8 mouse cellular contexts compared by ENCODE assay signal in the genomic region with DNA sequence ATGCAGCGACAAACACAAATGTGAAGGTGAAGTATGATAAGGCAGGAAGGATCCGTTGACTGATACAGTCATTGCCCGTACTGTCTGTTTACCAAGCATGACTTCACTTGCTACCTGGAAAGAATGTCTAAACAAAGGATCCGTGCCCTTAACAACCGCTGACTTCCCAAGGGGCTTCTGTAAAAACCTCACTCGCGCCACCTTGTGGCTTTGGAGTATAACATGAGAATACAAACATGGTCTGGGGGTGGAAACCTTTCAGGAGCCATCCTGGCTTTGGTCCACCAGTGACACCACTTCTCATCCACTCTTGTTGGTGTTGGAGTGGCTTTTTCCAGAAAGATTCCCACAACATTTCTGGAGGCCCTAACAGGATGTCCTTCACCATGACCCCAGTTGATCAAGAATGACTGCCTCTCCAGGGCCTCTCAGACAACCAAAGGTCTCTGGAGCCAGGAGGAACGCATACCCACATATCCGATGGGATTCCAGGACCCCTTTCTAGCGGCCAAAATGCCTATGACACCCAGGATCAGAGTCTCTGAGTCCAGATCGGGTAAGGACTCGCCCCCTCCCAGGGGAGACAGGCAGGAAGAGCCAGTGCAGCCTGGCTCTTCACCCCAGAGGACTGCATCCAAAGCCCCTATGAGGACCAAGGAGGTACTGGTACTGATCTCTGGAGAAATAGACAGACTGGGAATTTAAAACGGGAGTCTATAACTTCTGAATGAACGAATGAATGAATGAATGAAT. TPM values are rescaled to one million over a fixed set of nuclear protein-coding genes. Genes with fewer than 3 reads are reported as not detected.
A peak's percentile ranks its signal among the peaks of the same experiment; 100 is the strongest.
DNase-seq lines count a peak whose midpoint lies in the region; ATAC-seq and TF ChIP-seq lines count a peak whose summit lies in the region.

No protein-coding gene starts in this region.

- peaks cover 5% of the 10 kb centered on the region for H3K4me1 ChIP-seq in intestine, embryonic 14.5 days (replicated peaks; ENCODE audit: control insufficient read depth, insufficient read depth, low read length)
- peaks cover 10% of the 10 kb centered on the region for H3K4me1 ChIP-seq in limb, embryonic 15.5 days
- no peaks in the 10 kb centered on the region for H3K4me1 ChIP-seq in midbrain, postnatal 0 days (ENCODE audit: insufficient read depth, low read length)

- H3K9ac ChIP-seq in intestine, embryonic 14.5 days (ENCODE audit: low read length) = no peak overlapping the region
- H3K9ac ChIP-seq in limb, embryonic 15.5 days = no peak overlapping the region
- H3K9ac ChIP-seq in midbrain, postnatal 0 days (replicated peaks; ENCODE audit: low read length, poor library complexity, severe bottlenecking) = peak overlapping the region; percentile 2; the same call in 1 of the 2 replicates

- peak; percentile 84 for ATAC-seq in common myeloid progenitor, adult 5-6 weeks (replicated peaks; ENCODE audit: low read depth, poor library complexity, severe bottlenecking)
- ATAC-seq in intestine, embryonic 14.5 days (replicated peaks; ENCODE audit: low FRiP score, low TSS enrichment, low read depth) = peak; percentile 45; the same call in 1 of the 2 replicates
- no peak for ATAC-seq in limb, embryonic 15.5 days (ENCODE audit: insufficient number of reproducible peaks, low FRiP score, low TSS enrichment, low read depth)
- peak; percentile 51; the same call in 1 of the 2 replicates for ATAC-seq in midbrain, postnatal 0 days (ENCODE audit: low FRiP score)

- intact Hi-C loops in gastrocnemius, postnatal 36 days (cut with DNase I) = loop anchor here (1.0 to 10.0 kb wide), 2 partner anchors 99 to 244 kb away; no protein-coding TSS in a partner anchor

- TF ChIP-seq CTCF in layer of hippocampus, adult 2 months (conservative IDR thresholded peaks at IDR 0.05) = peak; percentile 88
- peak; percentile 88 for TF ChIP-seq CTCF in midbrain, postnatal 0 days (IDR thresholded peaks at IDR 0.05)

- peak overlapping the region; percentile 25 for H3K4me2 ChIP-seq in intestine, embryonic 14.5 days (ENCODE audit: low read length)
- H3K4me2 ChIP-seq in limb, embryonic 15.5 days = peak overlapping the region; percentile 27; the same call in 1 of the 2 replicates
- H3K4me2 ChIP-seq in midbrain, postnatal 0 days (ENCODE audit: low read depth, low read length, poor library complexity, severe bottlenecking) = peak overlapping the region; percentile 23

- WGBS in intestine, embryonic 14.5 days = 29% methylated on average over 14 of the region's 14 CpGs
- WGBS in limb, embryonic 15.5 days = 29% methylated on average over 14 of the region's 14 CpGs
- WGBS in midbrain, postnatal 0 days = 26% methylated on average over 14 of the region's 14 CpGs

- peak overlapping the region; percentile 25; the same call in 1 of the 2 replicates for H3K4me3 ChIP-seq in layer of hippocampus, adult 2 months
- H3K4me3 ChIP-seq in intestine, embryonic 14.5 days (ENCODE audit: low read depth, low read length) = no peak overlapping the region
- no peak overlapping the region for H3K4me3 ChIP-seq in limb, embryonic 15.5 days
- peak overlapping the region; percentile 14 for H3K4me3 ChIP-seq in midbrain, postnatal 0 days (ENCODE audit: low read depth, low read length)

- peak; percentile 60 to 74 for DNase-seq in layer of hippocampus, adult 2 months (ENCODE audit: low spot score in 2 of 2)
- DNase-seq in layer of hippocampus, adult 9-11 months = no peak
- peak; percentile 42 to 56 for DNase-seq in gastrocnemius, postnatal 36 days
- DNase-seq in intestine, embryonic 14.5 days (ENCODE audit: low spot score) = peak; percentile 83
- DNase-seq in midbrain, postnatal 0 days (ENCODE audit: low spot score) = peak; percentile 92
- DNase-seq in spleen, postnatal 36 days (ENCODE audit: low spot score in 2 of 2) = peak; percentile 50 to 69

- no peaks in the 10 kb centered on the region for H3K9me3 ChIP-seq in intestine, embryonic 14.5 days (ENCODE audit: control insufficient read depth, low read length)
- H3K9me3 ChIP-seq in limb, embryonic 15.5 days = no peaks in the 10 kb centered on the region
- H3K9me3 ChIP-seq in midbrain, postnatal 0 days (ENCODE audit: low read length) = no peaks in the 10 kb centered on the region

- H3K27me3 ChIP-seq in intestine, embryonic 14.5 days (replicated peaks; ENCODE audit: control insufficient read depth, insufficient read depth, low read length) = no peaks in the 10 kb centered on the region
- H3K27me3 ChIP-seq in limb, embryonic 15.5 days = no peaks in the 10 kb centered on the region
- no peaks in the 10 kb centered on the region for H3K27me3 ChIP-seq in midbrain, postnatal 0 days (ENCODE audit: insufficient read depth, low read length)

- peak overlapping the region; percentile 53 for H3K27ac ChIP-seq in layer of hippocampus, adult 2 months
- no peak overlapping the region for H3K27ac ChIP-seq in intestine, embryonic 14.5 days (ENCODE audit: low read depth)
- no peak overlapping the region for H3K27ac ChIP-seq in limb, embryonic 15.5 days
- peak overlapping the region; percentile 55 for H3K27ac ChIP-seq in midbrain, postnatal 0 days (ENCODE audit: low read depth, low read length)

- no peaks in the 10 kb centered on the region for H3K36me3 ChIP-seq in intestine, embryonic 14.5 days (ENCODE audit: control insufficient read depth, insufficient read depth, low read length)
- H3K36me3 ChIP-seq in limb, embryonic 15.5 days = no peaks in the 10 kb centered on the region
- no peaks in the 10 kb centered on the region for H3K36me3 ChIP-seq in midbrain, postnatal 0 days (ENCODE audit: insufficient read depth, low read length)

RNA-seq across cellular contexts. Expression of gene Ceacam9, which starts 7.0 kb away (rescaled TPM):
- not detected for total RNA-seq in layer of hippocampus, adult 2 months (2021)
- total RNA-seq in common myeloid progenitor, adult 5-6 weeks (2017) = not detected in 2 replicates
- not detected for total RNA-seq in gastrocnemius, postnatal 36 days (2021)
- polyA plus RNA-seq in intestine, embryonic 14.5 days (2014; fragmentation: Nextera tagmentation; extraction: Ambion mirVana) = not detected in 2 replicates
- not detected in 2 replicates for polyA plus RNA-seq in limb, embryonic 15.5 days (2015; fragmentation: Nextera tagmentation; extraction: Ambion mirVana)
- total RNA-seq in midbrain, postnatal 0 days (2014; rRNA removed) = not detected in 2 replicates
- 0.21 and 0.39 TPM in 2 replicates for polyA plus RNA-seq in midbrain, postnatal 0 days (2015; fragmentation: Nextera tagmentation; extraction: Ambion mirVana)

RNA-seq across cellular contexts. Expression of gene Ap2s1, which starts 9.4 kb away (rescaled TPM):
- 100 to 1,000 TPM; 237 to 271 TPM for total RNA-seq in layer of hippocampus, adult 2 months (2021)
- 70.4 and 72.4 TPM in 2 replicates for total RNA-seq in common myeloid progenitor, adult 5-6 weeks (2017)
- total RNA-seq in gastrocnemius, postnatal 36 days (2021) = 10 to 100 TPM; 48.5 to 50.9 TPM
- polyA plus RNA-seq in intestine, embryonic 14.5 days (2014; fragmentation: Nextera tagmentation; extraction: Ambion mirVana) = 255 and 270 TPM in 2 replicates
- polyA plus RNA-seq in limb, embryonic 15.5 days (2015; fragmentation: Nextera tagmentation; extraction: Ambion mirVana) = 253 and 283 TPM in 2 replicates
- total RNA-seq in midbrain, postnatal 0 days (2014; rRNA removed) = 516 and 573 TPM in 2 replicates
- polyA plus RNA-seq in midbrain, postnatal 0 days (2015; fragmentation: Nextera tagmentation; extraction: Ambion mirVana) = 556 and 589 TPM in 2 replicates

RNA-seq across cellular contexts. Expression of gene Slc1a5, which starts 52.4 kb away (rescaled TPM):
- total RNA-seq in layer of hippocampus, adult 2 months (2021) = 1 to 10 TPM; 3.5 to 4.7 TPM
- 30.6 and 51.4 TPM in 2 replicates for total RNA-seq in common myeloid progenitor, adult 5-6 weeks (2017)
- total RNA-seq in gastrocnemius, postnatal 36 days (2021) = 10 to 100 TPM; 15.2 to 18.6 TPM
- polyA plus RNA-seq in intestine, embryonic 14.5 days (2014; fragmentation: Nextera tagmentation; extraction: Ambion mirVana) = 41.5 and 43.9 TPM in 2 replicates
- polyA plus RNA-seq in limb, embryonic 15.5 days (2015; fragmentation: Nextera tagmentation; extraction: Ambion mirVana) = 32.5 and 39.5 TPM in 2 replicates
- 15.2 and 20.1 TPM in 2 replicates for total RNA-seq in midbrain, postnatal 0 days (2014; rRNA removed)
- polyA plus RNA-seq in midbrain, postnatal 0 days (2015; fragmentation: Nextera tagmentation; extraction: Ambion mirVana) = 8.9 and 9.2 TPM in 2 replicates

RNA-seq across cellular contexts. Expression of gene Ceacam15, which starts 53.3 kb away (rescaled TPM):
- total RNA-seq in layer of hippocampus, adult 2 months (2021) = not detected
- total RNA-seq in common myeloid progenitor, adult 5-6 weeks (2017) = not detected in 2 replicates
- total RNA-seq in gastrocnemius, postnatal 36 days (2021) = not detected
- polyA plus RNA-seq in intestine, embryonic 14.5 days (2014; fragmentation: Nextera tagmentation; extraction: Ambion mirVana) = not detected in 2 replicates
- not detected in 2 replicates for polyA plus RNA-seq in limb, embryonic 15.5 days (2015; fragmentation: Nextera tagmentation; extraction: Ambion mirVana)
- total RNA-seq in midbrain, postnatal 0 days (2014; rRNA removed) = not detected in 2 replicates
- polyA plus RNA-seq in midbrain, postnatal 0 days (2015; fragmentation: Nextera tagmentation; extraction: Ambion mirVana) = not detected in 2 replicates

Comparison
In these comparisons a context has a peak if more than half of its experiments do, and no peak if none do; other contexts are left out.
1. H3K27ac ChIP-seq: peak in layer of hippocampus, adult 2 months (single experiment) and midbrain, postnatal 0 days (single experiment); none in intestine, embryonic 14.5 days (single experiment) and limb, embryonic 15.5 days (single experiment).
2. H3K4me3 ChIP-seq: peak in layer of hippocampus, adult 2 months (single experiment) and midbrain, postnatal 0 days (single experiment); none in intestine, embryonic 14.5 days (single experiment) and limb, embryonic 15.5 days (single experiment).
3. Peak in every context shown above with its lines, with median percentiles within 50 percentile points of each other: H3K4me2 ChIP-seq.